Mouse (Mus musculus) sigmoid colon, adult 10 weeks (tissue): ENCODE measurements around the gene Sp1. TPM values are rescaled to one million over a fixed set of nuclear protein-coding genes. Genes with fewer than 3 reads are reported as not detected.

ENCODE experiments used
- polyA plus RNA-seq: library from polyadenylated mRNA; stranded (reverse); fragments of 350-450 nt; fragmentation: Illumina TruSeq; extraction: RNeasy Lipid Tissue Mini Kit (QIAGEN cat#74804); gene quantifications from one replicate; pipeline ENCODE4 v1.2.3, GENCODE M21; 2014; ENCODE audit warnings: low read depth, low replicate concordance

Sp1 gene
- 124 TPM for polyA plus RNA-seq

GRCm38 (mm10) chr15:102405489-102406195 is at the start of gene Sp1:
Gene Sp1 (plus strand): TSS chr15:102406143.

DNA sequence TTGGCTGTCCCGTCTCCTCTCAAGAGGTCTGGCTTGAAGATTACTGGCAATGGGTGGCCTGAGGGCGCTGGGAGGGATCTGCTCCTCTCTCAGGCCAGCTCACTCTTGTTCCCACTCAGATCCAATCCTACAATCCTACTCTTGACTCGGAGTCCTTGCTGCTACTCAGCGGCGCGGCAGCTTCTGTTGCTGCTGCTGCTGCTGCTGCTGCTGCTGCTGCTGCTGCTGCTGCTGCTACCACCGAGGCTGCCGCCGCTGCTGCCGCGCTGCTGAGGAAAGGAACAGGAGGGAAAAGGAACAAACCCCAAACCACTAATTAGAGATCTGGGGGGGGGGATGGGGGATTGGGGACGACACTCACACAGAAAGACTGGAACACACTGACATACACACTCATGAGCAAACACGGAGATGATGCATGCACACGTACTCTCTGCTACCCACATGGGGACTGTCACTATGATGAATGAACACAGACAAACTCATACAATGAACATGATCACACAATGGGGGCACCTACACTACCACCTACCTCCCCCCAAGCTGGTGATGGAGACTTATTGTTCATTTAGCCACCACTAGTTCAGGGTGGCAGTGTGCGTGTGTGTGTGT is 39.1 kb upstream of the Sp1 start, which contains the start of gene Sp7:
Gene Sp7, minus strand, starts transcription at position 450 of the 612 bp plus-strand sequence.

DNA sequence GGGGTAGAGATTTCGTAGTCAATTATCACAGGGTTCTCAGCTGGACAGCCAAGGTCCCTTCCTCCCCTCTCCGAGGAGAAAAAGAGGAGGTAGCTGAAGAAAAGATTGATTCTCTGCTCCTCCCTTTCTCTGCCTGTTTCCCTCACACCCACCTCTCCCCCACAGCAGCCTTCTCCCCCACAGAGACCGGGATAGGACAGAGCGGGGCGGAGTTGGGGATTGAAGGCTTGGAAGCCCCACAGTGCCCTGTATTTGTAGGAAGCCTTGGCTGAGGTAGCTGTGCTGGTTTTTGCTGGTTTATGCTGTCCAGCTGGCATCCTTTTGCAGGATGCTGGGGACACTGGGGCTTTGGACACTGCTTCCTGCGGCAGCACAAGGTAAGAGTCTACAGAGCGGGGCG is 39.2 kb downstream of the Sp1 start, which contains the start of gene Amhr2:
Gene Amhr2, plus strand, starts transcription at position 222 of the 400 bp plus-strand sequence.

DNA sequence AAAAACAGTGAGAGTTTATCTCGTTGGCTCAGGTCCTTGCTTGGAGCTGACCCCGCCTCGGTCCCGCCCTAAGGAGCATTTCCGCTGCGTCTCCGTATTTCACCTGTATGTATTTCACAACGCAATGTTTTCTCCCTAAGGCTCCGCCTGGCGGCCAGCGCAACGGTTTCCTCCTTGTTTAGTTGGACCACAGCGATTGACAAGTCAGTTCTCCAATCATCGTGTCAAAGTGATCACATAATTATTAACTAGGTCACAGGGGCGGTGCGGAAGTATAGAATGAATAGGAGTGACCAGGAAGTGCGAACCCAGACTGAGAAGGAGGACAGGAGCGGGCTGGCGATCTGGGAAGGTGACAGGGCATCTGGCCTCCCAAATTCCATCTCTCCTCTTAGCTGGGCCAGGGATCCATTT is 53.0 kb downstream of the Sp1 start, which contains the start of gene Prr13:
Gene Prr13, plus strand, starts transcription at position 125 of the 414 bp plus-strand sequence.

DNA sequence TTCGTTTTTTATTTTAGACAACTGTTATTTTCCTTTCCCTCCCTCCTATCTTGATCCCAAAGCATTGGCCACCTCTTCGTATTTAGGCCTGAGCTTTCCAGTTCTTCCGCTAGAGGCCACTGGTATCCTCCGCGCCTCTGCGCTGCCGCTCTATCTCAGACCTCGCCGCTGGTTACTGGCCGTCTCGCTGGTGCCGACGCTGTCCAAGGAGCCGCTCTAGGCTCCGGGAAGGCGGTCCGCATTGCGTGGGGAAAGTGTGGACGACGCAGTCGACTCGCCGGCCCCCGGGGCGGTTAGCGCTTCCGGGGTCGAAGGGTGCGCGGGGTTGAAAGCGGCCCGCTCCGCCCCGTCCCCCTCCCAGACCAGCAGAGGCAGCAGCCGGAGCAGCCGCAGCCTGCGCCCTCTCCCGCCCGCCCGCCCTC is 64.3 kb downstream of the Sp1 start, which contains the start of gene Pcbp2:
Gene Pcbp2, plus strand, starts transcription at position 357 of the 422 bp plus-strand sequence.

Other genes with a start within 250 kb of the Sp1 start
- gene Zfp740, start 202.9 kb upstream of the Sp1 start, polyA plus RNA-seq, result 47.3 TPM
- gene Csad, start 201.4 kb upstream of the Sp1 start, polyA plus RNA-seq, result 18.2 TPM
- gene Itgb7, start 174.2 kb upstream of the Sp1 start, polyA plus RNA-seq, result 0.47 TPM
- gene Rarg, start 148.6 kb upstream of the Sp1 start, polyA plus RNA-seq, result 3.6 TPM
- not detected for gene Gm9918, start 135.6 kb upstream of the Sp1 start, polyA plus RNA-seq
- gene Mfsd5, start 126.7 kb upstream of the Sp1 start, polyA plus RNA-seq, result 0.66 TPM
- 0.13 TPM for gene Espl1, start 109.9 kb upstream of the Sp1 start, polyA plus RNA-seq
- 39.0 TPM for gene Pfdn5, start 80.0 kb upstream of the Sp1 start, polyA plus RNA-seq
- gene Myg1, start 74.4 kb upstream of the Sp1 start, polyA plus RNA-seq, result 8.4 TPM
- gene Aaas, start 55.4 kb upstream of the Sp1 start, polyA plus RNA-seq, result 3.3 TPM
- gene Sp7, start 39.0 kb upstream of the Sp1 start, polyA plus RNA-seq, result not detected
- gene Amhr2, start 39.2 kb downstream of the Sp1 start, polyA plus RNA-seq, result not detected
- gene Prr13, start 52.9 kb downstream of the Sp1 start, polyA plus RNA-seq, result 196 TPM
- 677 TPM for gene Pcbp2, start 64.4 kb downstream of the Sp1 start, polyA plus RNA-seq
- gene Gm10337, start 97.6 kb downstream of the Sp1 start, polyA plus RNA-seq, result not detected
- 1.5 TPM for gene Map3k12, start 110.9 kb downstream of the Sp1 start, polyA plus RNA-seq
- gene Tarbp2, start 112.0 kb downstream of the Sp1 start, polyA plus RNA-seq, result 2.9 TPM
- gene Npff, start 118.8 kb downstream of the Sp1 start, polyA plus RNA-seq, result 0.95 TPM
- gene Gm28047, start 218.9 kb downstream of the Sp1 start, polyA plus RNA-seq, result not detected
- 49.9 TPM for gene Atf7, start 219.3 kb downstream of the Sp1 start, polyA plus RNA-seq